Mouse (Mus musculus) intestine, postnatal 0 days (tissue): Measurements from ENCODE around the gene Plekho1. TPM values are rescaled to one million over a fixed set of nuclear protein-coding genes. Genes with fewer than 3 reads are reported as not detected.

ENCODE experiments used
- ATAC-seq: fragments of 200-750 bp; cut with Nextera tagmentation; 2 replicates; pipeline ENCODE4 v1.8.0; 2017; ENCODE audit warnings: mild to moderate bottlenecking, moderate TSS enrichment, moderate library complexity
- H3K27ac ChIP-seq: fragments of 300-500 bp; sonication (generic); 2 replicates; pipeline ENCODE4 v1.5.1; 2014; ENCODE audit warnings: mild to moderate bottlenecking, low read depth, low read length, moderate library complexity
- H3K27me3 ChIP-seq: fragments of 300-500 bp; sonication (generic); replicated peaks from 2 replicates; pipeline ENCODE4 v1.6.1; 2014; ENCODE audit warnings: low read length, mixed read lengths; ENCODE audit not compliant: control insufficient read depth, insufficient read depth
- H3K36me3 ChIP-seq: fragments of 300-500 bp; sonication (generic); 2 replicates; pipeline ENCODE4 v1.6.1; 2014; ENCODE audit warnings: mild to moderate bottlenecking, moderate library complexity; ENCODE audit not compliant: control insufficient read depth, insufficient read depth
- H3K4me1 ChIP-seq: fragments of 300-500 bp; sonication (generic); replicated peaks from 2 replicates; pipeline ENCODE4 v1.6.1; 2014; ENCODE audit warnings: antibody characterized with exemption, low read length, mixed read lengths; ENCODE audit not compliant: control insufficient read depth, insufficient read depth
- H3K4me2 ChIP-seq: fragments of 300-500 bp; sonication (generic); replicated peaks from 2 replicates; pipeline ENCODE4 v1.6.1; 2014; ENCODE audit warnings: low read depth, mild to moderate bottlenecking, moderate library complexity
- H3K4me3 ChIP-seq: fragments of 300-500 bp; sonication (generic); 2 replicates; pipeline ENCODE4 v1.5.1; 2014; ENCODE audit warnings: low read depth, low read length
- H3K9ac ChIP-seq: fragments of 300-500 bp; sonication (generic); 2 replicates; pipeline ENCODE4 v1.6.1; 2014; ENCODE audit warnings: mild to moderate bottlenecking, low read depth, low read length
- H3K9me3 ChIP-seq: fragments of 300-500 bp; sonication (generic); 2 replicates; pipeline ENCODE4 v1.6.1; 2016; ENCODE audit warnings: mixed run types; ENCODE audit not compliant: control insufficient read depth
- CTCF ChIP-seq: sonication (generic); IDR thresholded peaks from 2 replicates; pipeline ENCODE4 v1.5.1; 2016; ENCODE audit warnings: low read depth, mild to moderate bottlenecking, control low read depth, antibody characterized with exemption, moderate library complexity
- WGBS: fragments of 180-500 bp; shearing (Covaris S2); extraction: QIAGEN DNeasy Blood & Tissue Kit; methylation state at CpG from one replicate; pipeline ENCODE4 v1.1.7; 2014; 5-methylcytosine and 5-hydroxymethylcytosine counted together
- polyA plus RNA-seq: library from polyadenylated mRNA; unstranded; fragments of >200 nt; fragmentation: Nextera tagmentation; extraction: Ambion mirVana; gene quantifications from 2 replicates; pipeline ENCODE4 v1.2.1, GENCODE M21; 2015

Plekho1 gene
- polyA plus RNA-seq, 1 experiment from 2014 or later: 18.9 TPM

DNA sequence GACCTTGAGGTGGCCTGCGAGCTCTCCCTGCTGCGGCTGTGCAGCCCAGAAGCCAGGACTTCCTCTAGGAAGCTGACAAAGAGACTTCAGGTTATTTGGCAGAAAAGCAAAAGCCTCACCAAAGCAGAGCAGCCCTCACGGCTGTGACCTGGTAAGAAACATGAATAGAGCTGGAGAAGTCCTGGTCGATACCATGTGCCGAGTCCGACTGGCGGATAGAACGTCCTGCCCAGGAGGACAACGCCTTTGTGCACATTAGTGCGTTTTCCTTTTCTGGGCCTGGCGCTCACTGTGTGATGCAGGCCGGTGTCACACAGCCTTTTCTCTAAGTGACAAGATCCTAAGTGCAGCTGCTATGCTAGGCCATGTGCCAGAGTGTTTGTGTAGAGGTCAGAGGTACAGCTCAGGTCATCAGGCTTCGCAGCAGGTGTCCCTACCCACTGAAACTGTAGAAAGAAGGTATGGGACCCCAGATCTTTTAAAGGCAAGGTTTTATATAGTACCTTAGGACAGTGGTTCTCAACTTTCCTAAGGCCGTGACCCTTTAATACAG, 4.4 kb upstream of the Plekho1 start:
- peaks cover 3% of the 10 kb centered on the region; the same call in 1 of the 2 replicates for H3K4me1 ChIP-seq
- ATAC-seq: no peak
- H3K4me3 ChIP-seq: no peak overlapping the region
- H3K9me3 ChIP-seq: no peaks in the 10 kb centered on the region
- no peak overlapping the region for H3K9ac ChIP-seq
- H3K4me2 ChIP-seq: no peak overlapping the region
- no peak for TF ChIP-seq CTCF
- WGBS: 73% methylated on average over 14 of the region's 14 CpGs
- H3K27me3 ChIP-seq: 0 out of 2 replicates have a peak, but pooled peaks cover 9% of the 10 kb centered on the region
- H3K36me3 ChIP-seq: 0 out of 2 replicates have a peak, but pooled peaks cover 8% of the 10 kb centered on the region
- no peak overlapping the region for H3K27ac ChIP-seq

DNA sequence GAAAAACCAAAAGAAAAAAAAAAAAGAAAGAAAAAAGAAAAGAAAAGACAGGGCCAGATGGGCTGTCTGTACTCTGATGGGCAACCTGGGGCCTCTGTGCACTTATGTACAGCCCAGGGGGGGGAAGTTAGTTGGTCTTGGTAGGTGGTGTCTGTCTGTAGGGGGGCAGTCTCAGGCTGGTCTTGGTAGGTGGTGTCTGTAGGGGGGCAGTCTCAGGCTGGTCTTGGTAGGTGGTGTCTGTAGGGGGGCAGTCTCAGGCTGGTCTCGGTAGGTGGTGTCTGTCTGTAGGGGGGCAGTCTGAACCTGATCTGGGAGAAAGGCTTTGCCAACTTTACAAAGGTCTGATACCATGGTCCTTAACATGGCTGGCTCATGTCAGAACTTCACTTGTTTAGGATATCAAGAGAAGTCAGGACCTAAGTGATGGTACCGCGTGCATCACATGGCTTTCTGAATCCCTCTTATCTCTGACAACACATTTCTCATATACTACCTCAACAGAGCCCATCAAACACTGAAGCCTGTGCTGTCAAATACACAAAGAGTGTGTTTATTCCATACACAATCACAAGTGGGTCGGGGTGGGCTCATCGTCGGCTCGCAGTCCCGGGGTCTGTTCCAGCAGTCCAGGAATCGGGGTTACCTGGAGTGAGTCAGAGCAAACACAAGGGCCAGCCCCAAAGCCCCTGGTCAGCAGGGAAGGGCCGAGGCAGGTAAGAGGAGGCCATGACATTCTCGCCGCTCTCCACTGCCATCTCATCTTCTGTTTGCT, 3.7 kb upstream of the Plekho1 start:
- WGBS: 65% methylated on average over 12 of the region's 12 CpGs
- no peak for TF ChIP-seq CTCF
- Histone ChIP-seq H3K4me3 (no peak overlapping the region), H3K9me3 (no peaks in the 10 kb centered on the region), H3K4me2 (no peak overlapping the region), H3K27ac (no peak overlapping the region; the same call in 1 of the 2 replicates), H3K36me3 (0 out of 2 replicates have a peak, but pooled peaks cover 8% of the 10 kb centered on the region), H3K27me3 (0 out of 2 replicates have a peak, but pooled peaks cover 13% of the 10 kb centered on the region), H3K9ac (no peak overlapping the region), H3K4me1 (peaks cover 3% of the 10 kb centered on the region; the same call in 1 of the 2 replicates)
- ATAC-seq: no peak

DNA sequence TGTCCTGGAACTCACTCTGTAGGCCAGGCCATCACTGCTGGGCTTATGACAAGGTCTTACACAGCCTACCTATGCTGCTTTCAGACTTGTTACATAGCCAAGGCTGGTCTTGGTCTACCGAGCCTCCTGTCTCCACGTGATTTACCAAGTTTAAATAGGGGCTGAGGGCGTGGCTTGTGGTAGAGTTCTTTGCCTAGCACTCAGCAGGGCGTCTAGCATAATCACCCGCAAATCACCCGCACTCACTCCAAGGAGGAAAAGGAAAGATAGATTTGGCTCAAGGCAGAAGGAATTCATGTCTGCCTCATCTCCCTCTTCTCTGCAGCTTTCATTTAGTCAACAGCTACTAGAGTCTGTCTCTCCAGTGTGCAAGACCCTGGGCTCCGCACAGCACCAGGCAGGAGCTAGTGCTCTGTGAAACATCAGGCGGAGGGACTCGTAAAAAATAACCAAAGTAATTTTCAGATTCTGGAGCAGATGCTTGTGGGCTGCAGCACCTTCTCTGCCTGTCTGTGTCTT, 1.5 kb upstream of the Plekho1 start:
- ATAC-seq: no peak
- 45% methylated on average over 9 of the region's 9 CpGs for WGBS
- peak overlapping the region; percentile 94 for H3K4me2 ChIP-seq
- H3K9me3 ChIP-seq: no peaks in the 10 kb centered on the region
- H3K27ac ChIP-seq: no peak overlapping the region; the same call in 1 of the 2 replicates
- TF ChIP-seq CTCF: no peak
- peaks cover 3% of the 10 kb centered on the region; the same call in 1 of the 2 replicates for H3K4me1 ChIP-seq
- H3K9ac ChIP-seq: no peak overlapping the region
- 0 out of 2 replicates have a peak, but pooled peaks cover 13% of the 10 kb centered on the region for H3K27me3 ChIP-seq
- 0 out of 2 replicates have a peak, but pooled peaks cover 10% of the 10 kb centered on the region for H3K36me3 ChIP-seq
- H3K4me3 ChIP-seq: no peak overlapping the region

GRCm38 (mm10) chr3:95996451-95997073, 761 bp upstream of the Plekho1 start:
- WGBS: 19% methylated on average over 6 of the region's 6 CpGs
- no peak for ATAC-seq
- H3K36me3 ChIP-seq: peaks cover 13% of the 10 kb centered on the region; the same call in 1 of the 2 replicates
- H3K27ac ChIP-seq: no peak overlapping the region
- peaks cover 3% of the 10 kb centered on the region; the same call in 1 of the 2 replicates for H3K4me1 ChIP-seq
- peak overlapping the region; percentile 94 for H3K4me2 ChIP-seq
- H3K9me3 ChIP-seq: no peaks in the 10 kb centered on the region
- no peak for TF ChIP-seq CTCF
- 0 out of 2 replicates have a peak, but pooled peaks cover 13% of the 10 kb centered on the region for H3K27me3 ChIP-seq
- peak overlapping the region; percentile 82 for H3K9ac ChIP-seq
- H3K4me3 ChIP-seq: peak overlapping the region; percentile 82

- H3K9me3 ChIP-seq: no peaks in the 10 kb centered on the region
- peak overlapping the region; percentile 82 for H3K4me3 ChIP-seq
- 0 out of 2 replicates have a peak, but pooled peaks cover 13% of the 10 kb centered on the region for H3K27me3 ChIP-seq
- peak overlapping the region; percentile 94 for H3K4me2 ChIP-seq
- TF ChIP-seq CTCF: no peak
- 7% methylated on average over 40 of the region's 51 CpGs for whole genome bisulfite sequencing
- peak overlapping the region; percentile 89 for H3K27ac ChIP-seq
- H3K4me1 ChIP-seq: peaks cover 3% of the 10 kb centered on the region; the same call in 1 of the 2 replicates
- peak overlapping the region; percentile 82 for H3K9ac ChIP-seq
- ATAC-seq: no peak; the same call in 1 of the 2 replicates
- peaks cover 26% of the 10 kb centered on the region for H3K36me3 ChIP-seq
Observed at GRCm38 (mm10) chr3:95994975-95995801, 613 bp downstream of the Plekho1 start.
